Mouse (Mus musculus) olfactory bulb, adult 2 months (tissue): ENCODE results near the gene Ms4a5. TPM values are rescaled to one million over a fixed set of nuclear protein-coding genes. Genes with fewer than 3 reads are reported as not detected.

Source experiments
- H3K27ac ChIP-seq: fragments of 200-500 bp; 2 replicates; pipeline ENCODE4 v1.5.1; 2012; ENCODE audit warnings: low read depth, low read length; ENCODE audit not compliant: insufficient read depth
- H3K4me1 ChIP-seq: fragments of 200-500 bp; 2 replicates; pipeline ENCODE4 v1.6.1; 2012; ENCODE audit warnings: low read length; ENCODE audit not compliant: control insufficient read depth, insufficient read depth
- H3K4me3 ChIP-seq: fragments of 200-500 bp; 2 replicates; pipeline ENCODE4 v1.5.1; 2012; ENCODE audit warnings: mild to moderate bottlenecking, low read depth, low read length, moderate library complexity; ENCODE audit not compliant: insufficient read depth
- CTCF ChIP-seq: fragments of 200-500 bp; IDR thresholded peaks from 2 replicates; pipeline ENCODE4 v1.5.1; 2012; ENCODE audit warnings: low read depth, mild to moderate bottlenecking, low read length, moderate library complexity; ENCODE audit not compliant: insufficient read depth
- POLR2A ChIP-seq: fragments of 200-500 bp; IDR thresholded peaks from 2 replicates; pipeline ENCODE4 v1.6.1; 2012; ENCODE audit warnings: mild to moderate bottlenecking, low read depth, low read length, moderate library complexity; ENCODE audit not compliant: insufficient read depth
- WGBS: fragments of 180-500 bp; shearing (Covaris S2); methylation state at CpG from one replicate; pipeline ENCODE4 v1.1.7; 2018; 5-methylcytosine and 5-hydroxymethylcytosine counted together
- polyA plus RNA-seq: library from polyadenylated mRNA; stranded (reverse); fragments of >200 nt; gene quantifications from 2 replicates; pipeline ENCODE4 v1.2.4, GENCODE M21; 2012; ENCODE audit warnings: low replicate concordance; ENCODE audit not compliant: missing spikeins, insufficient read depth, insufficient read length

Gene Ms4a5
- polyA plus RNA-seq, 1 experiment = not detected

DNA sequence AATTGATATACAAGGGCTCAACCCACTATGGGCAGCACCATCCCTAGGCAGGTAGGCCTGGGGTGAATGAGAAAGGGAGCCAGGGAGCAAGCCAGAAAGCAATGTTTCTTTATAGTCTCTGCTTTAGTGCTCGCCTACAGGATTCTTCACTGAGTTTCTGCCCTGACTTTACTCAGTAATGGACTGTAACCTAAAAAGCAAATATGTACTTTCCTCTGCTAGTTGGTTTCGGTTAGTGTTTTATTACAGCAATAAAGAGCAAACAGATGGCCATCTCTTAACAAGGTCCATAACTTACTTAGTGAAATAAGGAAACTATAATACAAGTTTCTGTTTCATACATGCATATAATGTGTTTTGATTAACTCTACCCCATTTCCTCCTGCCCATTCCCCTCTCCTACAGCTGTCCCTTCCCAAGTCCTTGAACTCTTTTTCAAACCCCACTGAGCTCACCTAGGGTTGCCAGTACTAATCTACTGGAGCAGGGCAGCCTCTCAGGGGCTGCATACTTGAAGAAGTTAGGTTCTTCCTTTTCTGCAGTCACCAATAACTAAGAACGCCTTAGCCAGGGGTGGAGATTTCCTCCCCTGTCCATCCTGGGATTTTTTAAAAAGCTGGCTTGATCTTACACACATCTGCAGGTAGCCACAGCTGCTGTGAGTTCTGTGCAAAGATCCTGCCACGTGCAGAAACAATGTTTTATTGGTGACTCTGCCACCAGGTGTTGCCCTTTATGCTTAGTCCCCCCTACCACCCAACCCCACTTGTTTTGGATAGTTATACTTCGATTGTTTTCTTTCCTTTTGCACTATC lies 48.5 kb downstream of the Ms4a5 start:
- WGBS = 74% methylated on average over 5 of the region's 5 CpGs
- Histone ChIP-seq H3K4me1 (no peaks in the 10 kb centered on the region), H3K27ac (no peak overlapping the region), H3K4me3 (no peak overlapping the region)
- TF ChIP-seq POLR2A (no peak), CTCF (no peak)

DNA sequence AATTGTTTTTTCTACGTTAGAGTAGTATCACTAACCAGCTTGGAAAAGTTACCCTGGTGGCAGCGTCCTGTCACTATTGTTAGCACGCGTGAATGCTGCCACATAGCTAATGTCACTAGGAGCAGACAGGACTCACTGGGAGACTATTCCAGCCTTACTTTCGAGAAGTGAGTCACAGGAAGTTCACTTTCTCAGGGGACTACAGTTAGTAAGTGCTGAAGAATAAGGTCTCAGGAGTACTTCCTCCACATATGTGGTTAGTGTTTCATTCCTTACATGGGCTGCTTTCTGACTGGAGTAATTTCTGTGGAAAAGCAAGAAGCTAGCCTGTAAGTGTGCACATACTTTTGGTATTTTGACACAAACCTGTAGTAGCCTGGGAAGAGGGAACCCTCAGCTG lies 49.4 kb downstream of the Ms4a5 start:
- no peak overlapping the region for H3K27ac ChIP-seq

DNA sequence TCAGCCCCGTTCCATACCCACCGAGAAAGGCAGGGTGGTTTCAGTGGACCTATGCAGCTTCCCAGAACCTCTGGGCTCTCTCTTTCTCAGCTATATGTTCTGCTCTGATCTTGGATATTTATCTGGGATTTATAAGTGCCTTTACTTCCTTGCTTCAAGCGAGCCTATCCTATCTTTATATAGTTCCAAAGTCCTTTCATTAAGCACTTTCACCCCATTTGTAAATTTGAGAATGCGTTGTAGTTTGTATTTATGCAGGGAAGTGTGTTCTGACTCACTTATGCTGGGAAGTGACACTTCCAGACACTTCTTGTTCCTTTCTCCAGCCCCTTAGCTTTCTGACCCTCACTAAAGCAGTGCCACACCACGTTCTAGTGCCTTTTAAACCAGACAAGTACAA lies 51.3 kb downstream of the Ms4a5 start, which contains the start of gene Ms4a12:
TSS of gene Ms4a12 (minus strand) at position 101 of the 400 bp plus-strand sequence.
- Histone ChIP-seq H3K4me3 (no peak within 1 kb of the TSS), H3K27ac (no peak within 1 kb of the TSS), H3K4me1 (no peaks in the 10 kb centered on the region)
- WGBS = 72% methylated on average over 5 of the region's 5 CpGs
- no peak for TF ChIP-seq POLR2A
- TF ChIP-seq CTCF = no peak

More for the DNA sequence above, 49.4 kb downstream of the Ms4a5 start:
- Histone ChIP-seq H3K4me1 (no peaks in the 10 kb centered on the region), H3K4me3 (no peak overlapping the region)
- TF ChIP-seq POLR2A = no peak
- TF ChIP-seq CTCF = no peak
- 72% methylated on average over 5 of the region's 5 CpGs for WGBS

Other genes starting within 250 kb of the Ms4a5 start
- gene Ms4a8a, start 202.8 kb downstream of the Ms4a5 start, polyA plus RNA-seq = not detected in 2 replicates
- gene 1700017D01Rik, start 153.0 kb downstream of the Ms4a5 start, polyA plus RNA-seq = not detected in 2 replicates
- gene 1700025F22Rik, start 118.6 kb downstream of the Ms4a5 start, polyA plus RNA-seq = not detected in 2 replicates
- not detected in 2 replicates for gene Ms4a13, start 87.1 kb downstream of the Ms4a5 start, polyA plus RNA-seq
- not detected in 2 replicates for gene Ms4a12, start 51.4 kb downstream of the Ms4a5 start, polyA plus RNA-seq
- not detected in 2 replicates for gene Ms4a1, start 17.6 kb downstream of the Ms4a5 start, polyA plus RNA-seq
- gene Ms4a14, start 30.6 kb upstream of the Ms4a5 start, polyA plus RNA-seq = not detected in 2 replicates
- not detected in 2 replicates for gene Ms4a7, start 52.3 kb upstream of the Ms4a5 start, polyA plus RNA-seq
- not detected in 2 replicates for gene Ms4a4a, start 91.7 kb upstream of the Ms4a5 start, polyA plus RNA-seq
- not detected in 2 replicates for gene Ms4a4c, start 120.9 kb upstream of the Ms4a5 start, polyA plus RNA-seq
- gene Ms4a4b, start 159.7 kb upstream of the Ms4a5 start, polyA plus RNA-seq = not detected in 2 replicates
- not detected in 2 replicates for gene Ms4a6c, start 185.5 kb upstream of the Ms4a5 start, polyA plus RNA-seq
- not detected in 2 replicates for gene Gm8369, start 202.1 kb upstream of the Ms4a5 start, polyA plus RNA-seq
- not detected in 2 replicates for gene Ms4a6b, start 232.6 kb upstream of the Ms4a5 start, polyA plus RNA-seq